ENCODE assay signal across 11 mouse cellular contexts in genomic region chr4:57565283-57565682, GRCm38 (mm10). TPM values are rescaled to one million over a fixed set of nuclear protein-coding genes. Genes with fewer than 3 reads are reported as not detected.
"Had no signal": no experiment of that assay in that cellular context is flagged by ENCODE, and none has a peak within 500 bp of the region (broad histone marks: within the 10 kb centered on the region; RNA-seq: fewer than 3 reads in every experiment).

No protein-coding gene starts in this region.

- H3K4me2 ChIP-seq: neural tube, embryonic 15.5 days; stomach, embryonic 15.5 days had no signal

- H3K4me1 ChIP-seq: stomach, embryonic 15.5 days had no signal

- H3K9me3 ChIP-seq: neural tube, embryonic 15.5 days; stomach, embryonic 15.5 days had no signal

- H3K36me3 ChIP-seq: neural tube, embryonic 15.5 days; stomach, embryonic 15.5 days had no signal

- H3K27ac ChIP-seq: neural tube, embryonic 15.5 days; stomach, embryonic 15.5 days; stomach, postnatal 0 days had no signal

- H3K4me3 ChIP-seq: neural tube, embryonic 15.5 days; stomach, embryonic 15.5 days had no signal

- H3K9ac ChIP-seq: neural tube, embryonic 15.5 days; stomach, embryonic 15.5 days had no signal

- DNase-seq: retina, postnatal 1 day; right cerebral cortex, adult 18-20 months; right cerebral cortex, postnatal 14 days; right cerebral cortex, postnatal 25 days; right cerebral cortex, postnatal 4 days; spleen, adult 18-20 months; thymus, adult 18-20 months had no signal

RNA-seq across cellular contexts. Expression of gene Pakap, which starts 2.7 kb away (rescaled TPM):
- total RNA-seq: neutrophil, adult 5-6 weeks had no signal
